Mouse (Mus musculus) cerebellum, postnatal 36 days (tissue): ENCODE measurements at regions not wholly inside any gene's neighbourhood (a gene's known extent, or its start where the extent isn't known, plus 50 kb on each side); places are given as distances from the start of the nearest gene placed in this dataset.

Experiments used
- DNase-seq, 2 experiments: peaks; one replicate each; pipeline ENCODE4 v3.0.0; 2021 to 2022; ENCODE audit warnings: mixed read lengths in 2 of 2

GRCm38 (mm10) chr2:72677731-72678130 is 201.8 kb downstream of the Cdca7 start:
- no peak for DNase-seq

- no peak for DNase-seq
Measured at GRCm38 (mm10) chr2:72688031-72688430, 212.1 kb downstream of the Cdca7 start.

DNA sequence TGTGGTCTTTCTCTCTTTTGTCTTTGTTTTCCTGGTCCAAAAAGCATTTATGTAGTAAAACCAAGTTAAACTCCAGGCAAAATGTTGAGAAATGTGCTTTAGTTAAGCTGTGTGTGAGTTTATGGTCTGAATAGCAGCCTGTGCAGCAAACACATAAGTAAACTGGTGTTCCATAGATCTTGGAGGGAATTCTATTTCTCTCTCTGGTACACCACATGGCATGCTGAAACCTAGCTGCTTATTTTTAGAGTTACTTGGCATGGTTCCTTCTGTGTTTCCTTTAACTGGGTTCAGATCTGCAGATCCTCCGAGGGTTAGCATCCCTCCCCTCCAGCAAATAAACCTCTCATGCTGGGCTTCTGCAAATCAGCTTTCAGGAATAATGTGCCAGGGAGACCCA is 225.1 kb downstream of the Cdca7 start:
- DNase-seq: no peak

DNA sequence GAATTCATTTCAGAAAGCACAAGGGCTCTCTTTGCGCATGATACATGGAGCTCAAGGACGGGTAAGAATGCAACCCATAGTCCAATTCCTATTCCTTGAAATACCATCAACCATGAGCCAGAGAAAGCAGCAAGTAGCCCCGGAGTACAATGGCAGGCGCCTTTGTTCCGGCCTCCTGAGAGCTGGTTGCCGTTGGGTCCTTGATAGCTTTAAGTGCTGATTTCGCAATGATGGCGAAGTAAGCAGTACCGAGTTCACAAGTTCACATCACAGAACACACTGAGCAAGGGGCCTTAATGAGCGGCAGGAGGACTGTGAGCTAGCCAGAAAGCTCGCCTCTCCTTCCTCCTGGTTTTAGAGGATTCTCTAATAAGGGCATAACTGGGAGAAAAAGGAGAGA is 227.3 kb downstream of the Cdca7 start:
- DNase-seq: no peak

DNA sequence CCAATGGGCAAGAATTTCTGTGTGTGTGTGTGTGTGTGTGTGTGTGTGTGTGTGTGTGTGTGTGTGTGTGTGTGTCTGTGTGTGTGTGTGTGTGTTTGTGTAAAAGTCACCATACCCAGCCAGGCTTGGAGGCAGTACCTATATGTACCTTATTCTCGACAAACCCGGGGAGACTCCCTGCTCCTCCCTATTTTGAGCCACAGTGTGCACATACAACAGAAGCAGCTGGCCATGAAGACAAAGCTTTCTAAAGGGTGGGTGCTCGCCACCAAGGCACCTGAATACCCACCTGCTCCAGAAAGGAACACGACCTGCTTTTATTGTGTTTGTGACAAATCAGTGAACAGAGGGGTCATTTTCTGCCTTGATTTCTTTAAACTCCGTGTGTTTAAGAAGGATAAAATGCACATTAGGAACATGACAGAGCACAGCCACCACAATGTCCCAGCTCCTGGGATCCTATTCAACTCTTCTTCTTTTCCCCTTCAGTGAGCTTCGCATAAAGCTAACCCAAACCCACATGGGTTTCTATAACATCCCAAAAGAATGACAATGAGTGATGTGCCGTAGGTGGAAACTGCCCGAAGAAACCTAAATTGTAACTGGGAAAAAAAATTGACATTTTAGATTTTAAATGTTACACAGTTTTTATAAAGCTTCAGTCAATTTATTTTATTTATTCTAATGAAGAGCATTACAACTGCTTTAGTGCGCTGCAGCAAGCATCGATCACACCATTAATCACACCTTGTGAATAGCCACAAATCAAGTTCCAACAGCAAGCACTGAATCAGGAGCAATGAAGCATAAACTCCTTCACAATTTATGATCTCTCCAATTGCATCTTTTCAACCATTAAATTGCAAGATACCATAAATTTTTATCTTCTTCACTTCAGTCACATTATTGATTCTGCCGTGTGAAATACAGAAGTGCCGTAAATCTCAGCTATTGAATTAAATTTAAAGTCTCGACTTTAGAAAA is 232.0 kb downstream of the Cdca7 start:
- no peak for DNase-seq

DNA sequence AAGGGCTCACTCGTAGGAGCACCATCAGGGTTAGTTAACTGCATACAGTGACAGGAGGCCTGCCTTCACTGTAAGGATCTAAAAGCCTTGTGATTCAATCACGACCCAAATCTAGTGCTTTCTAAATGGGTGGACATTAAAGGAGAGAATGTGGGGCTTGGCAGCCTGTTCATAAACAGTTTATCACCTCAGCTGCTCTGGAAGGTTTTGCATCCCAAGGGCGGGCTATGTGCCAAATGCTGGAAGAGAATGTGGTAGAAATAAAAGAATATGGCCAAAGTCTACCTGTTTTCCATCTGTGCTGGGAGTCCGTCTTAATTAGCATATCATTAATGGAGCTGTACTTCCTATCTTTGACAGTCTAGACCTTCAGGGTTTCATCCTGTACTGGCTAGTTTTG is 241.0 kb downstream of the Cdca7 start:
- no peak for DNase-seq

GRCm38 (mm10) chr2:72728699-72729098 is 251.5 kb downstream of the Sp3 start:
- peak; percentile 43 to 57 for DNase-seq

DNA sequence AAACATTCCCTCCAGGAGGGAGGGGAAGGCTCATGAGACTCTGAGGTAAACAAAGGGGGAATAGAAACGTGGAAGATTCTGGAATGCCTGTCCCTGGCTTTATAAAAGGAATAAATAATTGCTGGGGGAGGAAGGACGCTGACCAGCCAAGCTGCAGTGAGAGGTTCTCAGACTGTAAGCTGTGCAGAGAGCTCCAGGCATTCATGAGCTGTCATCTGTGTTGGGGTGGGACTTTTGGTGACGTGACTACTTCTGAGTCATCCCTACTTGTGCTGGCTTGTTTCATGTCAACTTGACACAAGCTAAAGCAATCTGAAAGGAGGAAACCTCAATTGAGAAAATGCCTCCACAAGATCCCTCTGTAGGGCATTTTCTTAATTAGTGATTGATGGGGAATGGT is 246.9 kb downstream of the Sp3 start:
- no peak for DNase-seq

DNA sequence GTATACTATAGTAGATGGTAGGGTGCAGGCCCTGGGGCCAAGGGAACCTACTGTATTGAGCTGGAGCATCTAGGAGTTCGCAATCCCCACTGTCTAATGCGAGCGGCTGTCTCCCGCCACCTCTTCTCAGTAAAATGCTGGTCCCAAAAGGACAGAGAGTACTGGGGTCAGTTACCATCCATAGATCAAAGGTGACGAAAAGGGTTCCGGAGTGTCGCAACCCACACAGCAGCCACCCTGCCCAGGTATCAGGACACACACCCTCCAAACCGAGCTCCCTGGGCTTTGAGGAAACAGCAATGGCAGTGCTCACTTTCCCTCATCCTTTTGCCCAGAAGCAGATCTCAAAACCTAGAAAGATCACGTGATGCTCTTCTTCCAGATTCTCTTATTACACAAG is 245.2 kb downstream of the Sp3 start:
- no peak for DNase-seq

- no peak for DNase-seq
Measured at GRCm38 (mm10) chr2:72736685-72737084, 243.6 kb downstream of the Sp3 start.

- DNase-seq: no peak
Measured at GRCm38 (mm10) chr2:72740391-72741361, 239.6 kb downstream of the Sp3 start.

GRCm38 (mm10) chr2:72741746-72742145 is 238.5 kb downstream of the Sp3 start:
- DNase-seq: no peak

GRCm38 (mm10) chr2:72743651-72744050 is 236.6 kb downstream of the Sp3 start:
- peak; percentile 65 to 66 for DNase-seq

DNA sequence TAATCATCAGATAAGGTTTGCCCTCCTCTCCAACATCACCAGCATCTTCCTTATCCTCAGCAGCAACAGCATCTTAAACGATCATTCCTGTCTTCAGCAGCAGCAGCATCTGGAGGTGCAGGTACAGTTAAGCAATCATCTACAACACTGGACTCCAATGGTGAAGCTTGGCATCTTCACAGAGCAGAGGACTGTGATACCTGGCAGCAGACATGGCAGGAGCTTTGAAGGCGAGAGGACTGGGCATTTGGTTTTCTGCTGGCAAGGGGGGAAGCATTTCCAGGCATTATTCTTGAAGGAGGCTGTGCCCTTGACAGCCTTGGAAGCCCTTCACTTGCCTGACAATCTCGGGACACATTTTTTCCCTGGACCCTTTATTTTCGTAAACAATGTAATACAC is 235.3 kb downstream of the Sp3 start:
- DNase-seq: no peak

DNA sequence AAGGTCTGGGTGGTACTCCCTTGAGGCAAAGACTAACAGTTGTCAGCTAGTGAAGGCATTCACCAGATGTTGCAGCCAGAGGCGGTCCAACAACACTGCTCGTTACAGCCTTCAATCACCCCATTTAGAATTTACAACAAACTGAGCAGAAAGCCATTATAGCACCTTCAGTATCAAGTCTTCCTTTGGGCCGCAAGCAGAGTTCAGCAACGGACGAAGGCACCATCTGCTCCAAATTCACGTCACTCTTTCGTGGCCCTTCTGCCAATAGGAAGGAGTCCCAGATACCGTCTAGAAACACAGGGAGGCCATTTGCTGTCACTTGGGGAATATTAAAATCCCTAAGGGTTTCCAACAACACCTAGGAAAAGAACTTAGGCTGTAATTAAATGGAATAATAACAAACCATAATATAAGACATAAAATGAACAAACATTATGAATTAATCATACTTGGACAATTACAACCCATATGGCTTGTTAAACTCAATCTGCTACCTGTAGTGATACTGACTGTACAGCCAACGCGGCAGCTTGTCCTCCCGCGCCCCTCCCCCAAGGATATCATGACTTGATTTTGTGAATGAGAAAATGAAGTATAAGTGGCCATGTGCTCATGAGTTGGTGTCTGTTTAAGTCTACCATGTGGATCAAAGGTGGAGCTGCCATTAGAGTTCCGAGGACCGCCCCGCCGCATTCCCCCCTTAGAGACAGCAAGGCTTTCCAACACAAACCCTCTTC is 233.6 kb downstream of the Sp3 start:
- DNase-seq: peak; percentile 45 to 61

DNA sequence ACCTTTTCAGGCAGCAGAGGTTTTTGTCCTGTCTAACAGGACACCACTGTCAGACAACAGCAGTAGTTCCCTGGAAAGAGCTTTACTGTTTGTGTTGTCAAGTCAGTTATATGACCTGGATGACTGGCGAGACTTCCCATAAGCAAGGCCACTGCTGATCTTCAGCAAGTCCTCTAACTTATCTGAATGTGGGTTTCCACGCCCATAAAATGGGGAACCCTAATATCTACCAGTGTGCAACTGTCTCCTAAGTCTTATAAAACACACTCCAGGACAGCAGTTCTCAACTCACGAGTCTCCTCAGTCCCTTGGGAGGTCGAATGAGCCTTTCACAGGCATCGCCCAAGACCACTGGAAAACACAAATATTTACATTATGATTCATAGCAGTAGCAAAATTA is 232.9 kb downstream of the Sp3 start:
- no peak for DNase-seq

- DNase-seq: no peak
Measured at GRCm38 (mm10) chr2:72749495-72749894, 230.8 kb downstream of the Sp3 start.

DNA sequence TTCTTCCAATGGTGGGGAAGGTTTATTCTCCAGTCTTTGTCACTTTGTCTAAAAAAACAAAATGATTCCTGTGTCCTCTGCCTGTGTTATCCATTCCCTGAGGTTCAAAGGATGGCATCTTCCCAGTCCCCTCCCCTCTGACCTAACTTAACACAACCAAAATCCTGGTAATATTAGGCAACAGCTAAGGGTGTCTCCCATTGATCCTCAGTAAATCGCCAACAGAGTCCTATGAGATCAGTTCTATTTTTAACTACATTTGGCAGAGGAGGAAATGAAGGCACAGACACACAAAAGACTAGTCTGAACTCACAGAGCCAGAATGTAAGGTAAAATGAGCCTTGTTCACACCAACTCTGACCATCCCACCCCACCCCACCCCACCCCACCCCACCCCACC is 228.8 kb downstream of the Sp3 start:
- DNase-seq: no peak

GRCm38 (mm10) chr2:72752624-72753176 is 227.5 kb downstream of the Sp3 start:
- no peak for DNase-seq

DNA sequence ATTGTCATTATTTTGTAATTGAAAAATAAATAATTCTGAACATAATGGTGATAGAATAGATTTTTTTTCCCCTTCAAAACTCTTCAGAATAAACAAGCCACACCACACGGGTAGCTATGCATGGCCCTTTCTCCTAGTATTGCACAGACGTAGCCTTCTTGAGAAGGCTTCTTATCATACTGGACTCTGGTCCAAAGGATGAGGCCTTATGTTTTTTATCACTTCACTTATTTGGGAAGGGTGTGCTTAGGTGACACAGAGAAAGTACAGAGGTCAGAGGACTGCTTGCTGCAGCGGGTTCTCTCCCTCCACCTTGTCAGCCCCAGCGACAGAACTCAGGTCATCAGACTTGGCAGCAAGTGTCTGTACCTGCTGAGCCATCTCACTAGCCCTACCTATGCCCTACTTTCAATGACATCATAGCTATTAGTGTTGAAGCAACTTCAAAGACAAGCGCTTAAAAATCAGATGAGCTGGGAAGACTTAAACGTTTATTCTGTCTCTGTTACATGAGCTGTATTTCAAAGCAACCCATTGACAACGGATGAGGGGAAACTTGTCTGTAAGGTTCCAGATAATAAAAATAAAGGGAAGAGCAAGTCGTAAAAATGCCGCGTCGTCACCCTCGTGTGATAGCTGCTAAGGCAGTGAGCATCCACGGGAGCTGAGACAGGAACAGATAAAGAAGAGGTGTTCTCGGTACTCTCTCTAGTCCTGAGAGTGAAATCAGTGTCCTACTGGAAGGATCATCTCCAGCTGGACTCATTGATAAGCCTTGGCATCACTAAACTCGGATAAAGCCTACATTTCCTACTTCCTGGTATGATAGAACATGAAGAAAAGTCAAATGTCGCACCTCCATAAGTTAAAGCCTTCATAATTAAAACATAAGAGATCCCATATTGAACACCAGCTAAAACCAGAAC is 226.2 kb downstream of the Sp3 start:
- no peak for DNase-seq

DNA sequence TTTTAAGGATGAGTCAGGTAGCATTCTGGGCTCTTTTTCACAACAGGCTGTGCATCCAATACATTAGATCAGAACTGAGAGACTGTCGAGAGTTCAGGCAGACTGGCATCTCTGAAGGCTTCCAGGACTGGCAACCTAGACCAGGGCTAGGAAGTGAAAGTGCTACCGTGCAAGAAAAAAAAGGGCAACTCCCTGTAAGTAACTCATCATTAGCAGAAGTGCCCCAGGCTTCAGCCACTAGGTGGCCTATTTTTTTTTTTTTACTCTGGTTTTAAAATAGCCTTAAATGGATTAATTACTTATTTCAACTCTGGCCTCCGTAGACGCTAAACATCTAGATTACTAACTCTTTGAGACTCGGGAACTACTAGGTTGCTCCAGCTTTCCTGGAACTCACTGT is 216.8 kb downstream of the Sp3 start:
- DNase-seq: no peak
